ENCODE assay signal across 9 mouse cellular contexts in the genomic region with DNA sequence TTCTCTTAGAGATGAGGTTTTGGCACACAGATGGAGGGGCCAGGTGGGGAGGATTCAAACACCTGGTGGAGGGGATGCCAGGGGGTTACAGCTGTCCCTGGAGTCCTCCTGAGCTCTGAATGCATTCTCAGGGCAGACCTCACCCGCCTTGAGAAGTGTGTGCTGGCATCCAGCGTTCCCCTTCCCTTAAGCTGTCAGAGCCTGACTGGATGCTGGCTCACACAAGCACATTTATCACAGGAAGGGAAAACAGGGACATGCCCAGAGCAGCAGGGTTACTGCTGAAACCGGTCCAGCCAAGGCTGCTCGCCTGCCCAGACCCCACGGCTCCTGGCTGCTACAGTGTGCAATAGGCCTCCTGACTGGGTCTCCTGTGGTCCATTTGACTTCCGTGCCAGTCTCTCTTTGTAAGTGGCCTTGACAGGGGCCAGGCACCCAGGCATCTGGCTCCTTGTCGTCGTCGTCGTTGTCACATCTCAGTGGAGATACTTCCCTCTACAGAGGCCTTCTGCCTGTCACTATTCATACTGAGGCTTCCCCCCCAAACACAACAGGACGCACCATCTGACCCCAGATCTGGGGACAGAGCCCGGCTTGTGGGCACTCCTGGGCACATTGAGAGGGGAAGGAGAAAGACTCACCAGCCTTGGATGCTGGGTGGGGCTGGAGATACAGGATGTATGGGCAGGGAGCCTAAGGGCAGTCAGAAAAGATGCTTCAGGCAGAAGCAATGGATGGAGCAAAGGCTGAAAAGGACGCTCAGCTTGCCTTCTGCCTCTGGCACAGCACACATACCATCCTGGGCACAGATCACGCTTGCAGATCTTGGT. TPM values are rescaled to one million over a fixed set of nuclear protein-coding genes. Genes with fewer than 3 reads are reported as not detected.
DNase-seq lines count a peak whose midpoint lies in the region; ATAC-seq lines count a peak whose summit lies in the region.
"Had no signal": no experiment of that assay in that cellular context is flagged by ENCODE, and none has a peak within 500 bp of the region (broad histone marks: within the 10 kb centered on the region; RNA-seq: fewer than 3 reads in every experiment).

No protein-coding gene starts in this region.

- no peak for DNase-seq in frontal cortex, postnatal 14 days (ENCODE audit: low spot score in 2 of 2)
- DNase-seq in cerebellum, adult 8-10 months = peak; percentile 52
- DNase-seq in spleen, postnatal 4 days (ENCODE audit: low spot score in 2 of 2) = peak; percentile 41 to 78
- no peak for DNase-seq in urinary bladder, adult 2 months (ENCODE audit: low spot score)
- no peak for DNase-seq in urinary bladder, adult 18-20 months (ENCODE audit: low spot score in 2 of 2)

- H3K9me3 ChIP-seq in heart, embryonic 15.5 days (replicated peaks) = no peaks in the 10 kb centered on the region
- no peaks in the 10 kb centered on the region for H3K9me3 ChIP-seq in lung, embryonic 16.5 days (ENCODE audit: control insufficient read depth, low read length)
- H3K9me3 ChIP-seq: limb, embryonic 15.5 days had no signal

- peak overlapping the region; percentile 54 for H3K4me2 ChIP-seq in heart, embryonic 15.5 days
- H3K4me2 ChIP-seq in lung, embryonic 16.5 days (ENCODE audit: low read depth, low read length) = peak overlapping the region; percentile 47; the same call in 1 of the 2 replicates

- no peaks in the 10 kb centered on the region for H3K36me3 ChIP-seq in heart, embryonic 15.5 days
- H3K36me3 ChIP-seq in lung, embryonic 16.5 days (ENCODE audit: control insufficient read depth, insufficient read depth, low read length) = no peaks in the 10 kb centered on the region
- H3K36me3 ChIP-seq: limb, embryonic 15.5 days had no signal

- peak overlapping the region; percentile 55 for H3K27ac ChIP-seq in heart, embryonic 15.5 days
- H3K27ac ChIP-seq in lung, embryonic 16.5 days (ENCODE audit: low read length) = 0 out of 2 replicates have a peak overlapping the region, but pooled peaks have one; percentile 2
- H3K27ac ChIP-seq: limb, embryonic 15.5 days had no signal

- no peak overlapping the region for H3K9ac ChIP-seq in heart, embryonic 15.5 days
- no peak overlapping the region for H3K9ac ChIP-seq in lung, embryonic 16.5 days (ENCODE audit: low read length)
- H3K9ac ChIP-seq: limb, embryonic 15.5 days had no signal

- peaks cover 31% of the 10 kb centered on the region for H3K4me1 ChIP-seq in heart, embryonic 15.5 days (replicated peaks)
- H3K4me1 ChIP-seq in lung, embryonic 16.5 days (replicated peaks; ENCODE audit: control insufficient read depth, insufficient read depth, low read length) = peaks cover 10% of the 10 kb centered on the region; the same call in 1 of the 2 replicates

- ATAC-seq in frontal cortex, adult (ENCODE audit: low TSS enrichment) = peak; percentile 25; the same call in 1 of the 2 replicates
- ATAC-seq in heart, embryonic 15.5 days (replicated peaks; ENCODE audit: insufficient number of reproducible peaks, insufficient read depth, low FRiP score, low read depth) = peak; percentile 58
- 0 out of 2 replicates have a peak, but pooled peaks have one; percentile 40 for ATAC-seq in lung, embryonic 16.5 days (ENCODE audit: low read depth)

- H3K4me3 ChIP-seq in heart, embryonic 15.5 days = peak overlapping the region; percentile 24; the same call in 1 of the 2 replicates
- no peak overlapping the region for H3K4me3 ChIP-seq in lung, embryonic 16.5 days (ENCODE audit: low read length)

- WGBS in heart, embryonic 15.5 days = 30% methylated on average over 14 of the region's 14 CpGs
- WGBS in lung, embryonic 16.5 days = 42% methylated on average over 14 of the region's 14 CpGs

- H3K27me3 ChIP-seq in heart, embryonic 15.5 days = peaks cover 56% of the 10 kb centered on the region
- peaks cover 12% of the 10 kb centered on the region for H3K27me3 ChIP-seq in lung, embryonic 16.5 days (ENCODE audit: control insufficient read depth, insufficient read depth, low read depth, low read length)

RNA-seq across cellular contexts. Expression of a gene that starts 22.1 kb away (rescaled TPM):
- 4.2 and 5.9 TPM in 2 replicates for polyA plus RNA-seq in heart, embryonic 15.5 days (2015; fragmentation: Nextera tagmentation; extraction: Ambion mirVana)
- 5.8 and 6.8 TPM in 2 replicates for polyA plus RNA-seq in lung, embryonic 16.5 days (2015; fragmentation: Nextera tagmentation; extraction: Ambion mirVana)
- polyA plus RNA-seq in urinary bladder, adult 2 months (2012; rRNA removed) = 0.95 and 4.0 TPM in 2 replicates

RNA-seq across cellular contexts. Expression of a gene that starts 54.3 kb away (rescaled TPM):
- polyA plus RNA-seq in heart, embryonic 15.5 days (2015; fragmentation: Nextera tagmentation; extraction: Ambion mirVana) = 13.8 and 16.3 TPM in 2 replicates
- polyA plus RNA-seq in lung, embryonic 16.5 days (2015; fragmentation: Nextera tagmentation; extraction: Ambion mirVana) = 17.0 and 17.1 TPM in 2 replicates
- polyA plus RNA-seq in urinary bladder, adult 2 months (2012; rRNA removed) = 14.2 and 14.4 TPM in 2 replicates

Comparison
In these comparisons a context has a peak if more than half of its experiments do, and no peak if none do; other contexts are left out.
1. DNase-seq: peak in cerebellum, adult 8-10 months (single experiment) and spleen, postnatal 4 days (2 of 2); none in frontal cortex, postnatal 14 days (0 of 2), urinary bladder, adult 2 months (single experiment) and urinary bladder, adult 18-20 months (0 of 2).
2. Peak in every context shown above with its lines, with median percentiles within 50 percentile points of each other: ATAC-seq.